Mouse (Mus musculus): ENCODE results near the gene Pts. TPM values are rescaled to one million over a fixed set of nuclear protein-coding genes. Genes with fewer than 3 reads are reported as not detected.
A peak's percentile ranks its signal among the peaks of the same experiment; 100 is the strongest.

The Pts gene
- total RNA-seq, 2 experiments from 2014 or later: 24.9 to 27.4 TPM

DNA sequence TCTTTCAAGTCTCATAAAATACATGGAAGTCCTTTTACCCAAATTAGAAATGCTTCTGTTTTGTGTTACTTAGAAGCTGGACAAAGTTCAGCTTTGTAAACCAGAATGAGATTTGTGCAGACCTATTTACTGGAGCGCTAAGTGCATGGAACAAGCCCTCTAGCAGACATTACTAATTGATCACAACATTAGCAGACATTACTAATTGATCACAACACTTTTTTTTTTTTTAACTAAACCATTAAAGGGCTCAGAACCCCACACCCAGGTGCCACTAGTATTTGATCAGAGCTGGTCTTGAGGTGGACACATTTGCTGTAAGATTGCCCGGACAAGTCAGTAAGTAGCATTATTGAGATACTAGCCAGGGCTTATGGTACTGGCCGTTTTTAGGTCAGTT, 5.3 kb upstream of the Pts start:
- DNase-seq (ENCODE audit: low spot score in 2 of 2): no peak

DNA sequence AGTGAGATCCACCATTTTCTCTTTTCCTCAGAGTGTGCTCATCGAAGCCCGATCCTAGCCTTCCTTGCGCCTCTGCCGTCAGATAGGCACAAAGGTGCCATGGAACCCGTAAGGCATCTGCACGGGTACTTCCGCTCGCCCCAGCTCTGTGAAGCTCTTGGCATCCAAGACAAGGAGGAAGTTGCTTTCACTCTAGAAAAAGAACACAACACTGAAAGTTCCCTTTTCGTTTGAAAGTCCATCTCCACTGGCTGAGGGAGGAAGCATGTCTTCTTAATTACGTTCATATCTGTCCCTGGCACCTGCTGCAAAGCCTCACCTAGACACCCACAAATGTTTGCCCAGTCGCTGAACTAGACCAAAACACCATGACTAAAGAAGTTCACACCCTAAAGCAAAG, 4.8 kb upstream of the Pts start:
- no peak for DNase-seq (ENCODE audit: low spot score in 2 of 2)

DNA sequence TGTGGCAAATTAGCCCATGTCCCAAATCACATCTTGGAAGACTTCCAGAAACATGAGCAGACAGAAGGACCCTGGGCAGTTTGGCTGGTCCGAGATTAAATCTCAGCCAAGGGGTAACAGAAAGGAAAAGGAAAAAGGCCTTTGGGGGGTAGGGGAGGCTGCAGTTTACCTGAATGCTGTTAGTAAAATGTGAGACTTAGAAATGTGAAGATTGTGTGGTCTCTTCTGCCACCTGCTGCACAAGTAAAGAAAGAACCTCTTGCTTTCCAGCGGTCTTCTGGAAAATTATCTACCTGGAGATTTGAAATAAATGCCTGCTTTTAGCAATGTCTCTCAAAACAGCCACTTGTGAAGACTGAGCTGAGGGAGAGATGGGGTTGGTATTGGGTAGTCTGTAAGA, 2.4 kb upstream of the Pts start:
- peak; percentile 22 to 35 for DNase-seq (ENCODE audit: low spot score in 2 of 2)

DNA sequence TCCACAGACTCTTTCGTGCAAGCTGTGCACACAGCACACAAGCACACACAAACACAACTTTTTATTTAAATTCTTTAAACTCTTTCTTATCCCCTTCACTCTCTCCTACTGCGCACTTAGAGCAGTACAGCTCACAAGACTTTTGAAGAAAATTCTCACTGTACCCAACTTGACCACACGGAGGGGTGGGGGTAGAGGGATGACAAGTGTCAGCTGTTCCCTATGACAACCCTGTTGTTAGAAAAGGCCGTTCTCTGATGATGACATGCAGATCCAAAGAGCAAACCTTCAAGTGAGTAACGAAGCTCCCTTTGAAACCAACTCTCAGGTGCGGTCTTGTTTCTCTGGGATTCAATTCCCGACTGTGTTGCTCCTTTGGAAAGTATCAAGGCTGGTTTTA, 664 bp downstream of the Pts start:
- no peak for DNase-seq (ENCODE audit: low spot score in 2 of 2)

DNA sequence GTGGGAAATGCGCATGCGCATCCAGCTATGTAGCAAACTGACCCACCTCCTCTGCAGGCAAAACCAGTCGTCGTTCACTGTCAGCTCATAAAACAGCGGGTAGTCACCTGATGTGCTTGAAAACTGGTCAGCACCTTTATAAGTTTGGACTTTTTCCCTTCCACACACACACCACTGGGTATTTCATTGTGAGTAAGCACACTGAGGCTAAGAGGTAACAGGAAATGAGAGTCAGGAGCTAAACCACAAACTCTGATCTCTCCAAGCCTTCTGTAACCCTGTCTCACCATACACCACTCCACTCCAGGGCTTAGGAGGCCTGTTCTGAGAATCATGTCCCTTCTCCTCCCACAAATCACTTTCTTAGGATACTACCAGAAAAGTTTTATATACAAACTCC, 2.9 kb downstream of the Pts start:
- DNase-seq (ENCODE audit: low spot score in 2 of 2): no peak

DNA sequence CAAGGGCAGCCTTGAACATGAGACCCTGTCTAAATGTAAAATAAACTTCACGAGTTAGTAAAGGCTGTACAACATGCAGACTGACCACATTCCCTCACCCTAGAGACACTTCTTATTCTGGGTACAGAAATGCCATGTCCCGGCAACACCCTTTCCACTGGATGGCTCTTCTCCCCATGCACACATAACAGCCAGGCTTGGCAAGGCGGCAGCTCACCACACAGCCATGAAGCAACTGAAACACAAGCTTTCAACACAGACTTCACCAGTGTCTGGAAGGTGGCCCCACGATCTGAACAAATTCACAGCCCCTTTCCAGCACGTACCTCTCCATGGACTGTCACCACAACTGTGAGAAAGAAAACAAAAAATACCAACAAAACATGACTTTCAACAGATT, 3.6 kb downstream of the Pts start:
- no peak for DNase-seq (ENCODE audit: low spot score in 2 of 2)

DNA sequence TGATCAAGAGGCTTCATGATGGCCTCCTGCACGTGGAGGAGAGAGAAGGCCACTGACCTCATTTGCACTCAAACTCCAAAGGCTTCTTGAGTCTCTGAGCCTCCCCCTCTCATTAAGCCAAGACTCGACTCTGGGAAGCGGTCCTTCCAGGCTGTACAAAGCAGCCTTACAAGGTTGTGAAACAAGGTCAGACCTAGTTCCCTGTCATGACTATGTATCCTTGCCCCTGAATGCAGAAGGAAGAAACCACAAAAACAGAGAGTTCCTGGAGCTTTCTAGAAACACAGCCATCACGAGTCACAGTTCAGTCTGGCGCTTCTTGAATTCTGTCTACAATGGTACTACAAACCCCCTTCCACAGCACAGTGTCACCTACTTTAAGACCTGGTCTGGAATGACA, 6.0 kb downstream of the Pts start:
- DNase-seq (ENCODE audit: low spot score in 2 of 2): no peak

DNA sequence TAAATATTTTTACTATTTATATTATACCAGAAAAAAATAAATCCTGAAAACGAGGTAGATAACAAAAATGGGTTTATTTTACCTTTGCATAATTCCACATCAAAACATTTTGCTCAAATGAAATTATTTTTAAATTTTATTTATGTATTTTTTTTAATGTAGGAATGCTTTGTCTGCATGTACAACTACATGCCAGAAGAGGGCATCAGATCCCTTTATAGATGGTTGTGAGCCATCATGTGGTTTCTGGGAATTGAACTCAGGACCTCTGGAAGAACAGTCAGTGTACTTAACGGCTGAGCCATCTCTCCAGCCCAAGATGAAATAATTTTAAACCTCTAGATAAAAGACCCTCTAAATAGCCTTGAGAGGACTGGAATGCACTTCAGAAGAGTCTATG, 7.0 kb downstream of the Pts start:
- no peak for DNase-seq (ENCODE audit: low spot score in 2 of 2)

DNA sequence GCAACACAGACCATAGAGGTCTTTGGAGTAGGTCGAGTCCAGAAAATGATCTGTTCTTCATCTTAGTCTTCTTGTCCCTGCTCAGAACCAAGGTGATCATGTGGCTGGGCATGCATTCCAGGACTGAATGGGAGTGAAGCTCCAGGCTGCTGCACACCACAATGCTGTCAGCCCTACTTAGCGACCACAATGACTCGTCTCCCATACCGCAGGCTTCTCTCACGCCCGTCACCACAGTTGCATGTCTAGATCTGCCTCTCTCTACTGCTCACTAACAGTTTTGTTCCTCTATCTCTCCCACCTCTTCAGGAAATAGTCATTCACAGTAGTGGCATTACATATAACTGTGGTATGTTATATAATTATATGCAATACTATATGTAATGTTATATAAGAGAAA, 7.8 kb downstream of the Pts start:
- no peak for DNase-seq (ENCODE audit: low spot score in 2 of 2)

DNA sequence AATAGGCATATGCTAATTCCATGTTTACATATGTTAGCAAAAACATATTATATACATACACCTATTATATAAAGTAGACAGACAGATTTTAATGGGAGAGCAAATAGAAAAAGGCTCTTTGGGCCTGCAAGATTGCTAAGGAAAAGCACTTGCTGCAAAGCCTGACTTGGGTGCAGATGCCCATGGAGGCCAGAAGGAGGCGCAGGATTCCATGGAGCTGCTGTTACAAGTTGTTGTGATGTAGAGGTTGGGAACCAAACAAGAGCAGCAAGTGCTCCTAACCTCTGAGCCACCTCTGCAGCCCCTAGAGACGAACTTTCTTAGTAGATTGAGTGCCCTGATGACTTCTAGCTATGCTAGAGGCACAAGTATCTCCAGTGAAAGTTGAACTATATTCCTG, 9.7 kb downstream of the Pts start:
- no peak for DNase-seq (ENCODE audit: low spot score in 2 of 2)

DNA sequence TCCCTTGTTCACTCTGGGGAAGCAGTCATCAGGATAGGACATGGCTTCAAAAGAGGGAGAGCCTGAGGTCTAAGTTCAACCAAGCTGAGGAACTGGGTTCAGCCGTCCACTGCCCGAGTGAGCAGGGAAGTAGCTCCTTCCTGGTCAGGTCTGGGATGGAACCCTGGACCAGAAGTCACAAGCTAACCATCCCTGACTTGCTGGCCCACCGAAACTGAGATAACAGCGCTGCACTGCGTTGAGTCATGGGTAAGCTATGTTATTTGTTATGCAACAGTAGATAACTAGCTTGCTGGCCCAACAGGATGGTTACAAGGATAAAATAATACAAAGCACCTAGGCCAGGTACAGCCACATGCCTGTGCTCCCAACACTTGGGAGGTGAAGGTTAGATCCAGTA, 13.1 kb downstream of the Pts start:
- DNase-seq (ENCODE audit: low spot score in 2 of 2): no peak

DNA sequence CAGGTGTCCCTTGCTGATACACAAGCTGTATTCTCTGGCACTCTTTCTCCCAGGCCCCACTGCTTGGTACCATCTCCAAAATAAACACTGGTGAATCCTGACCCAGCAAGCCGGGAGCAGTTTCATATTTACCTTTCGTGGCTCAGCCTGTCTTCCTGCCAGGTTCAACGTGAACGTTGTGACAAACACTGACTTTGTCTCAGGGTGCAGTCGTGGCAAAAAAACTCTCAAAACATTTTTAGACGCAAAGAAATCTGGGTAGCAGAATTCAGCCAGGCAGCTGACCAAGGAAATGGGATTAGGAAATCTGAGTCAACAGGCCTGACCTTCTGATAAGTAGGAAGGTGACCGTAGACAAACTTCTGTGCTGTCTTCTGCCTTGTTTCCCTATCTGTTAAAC, 21.0 kb downstream of the Pts start:
- DNase-seq (ENCODE audit: low spot score in 2 of 2): no peak

DNA sequence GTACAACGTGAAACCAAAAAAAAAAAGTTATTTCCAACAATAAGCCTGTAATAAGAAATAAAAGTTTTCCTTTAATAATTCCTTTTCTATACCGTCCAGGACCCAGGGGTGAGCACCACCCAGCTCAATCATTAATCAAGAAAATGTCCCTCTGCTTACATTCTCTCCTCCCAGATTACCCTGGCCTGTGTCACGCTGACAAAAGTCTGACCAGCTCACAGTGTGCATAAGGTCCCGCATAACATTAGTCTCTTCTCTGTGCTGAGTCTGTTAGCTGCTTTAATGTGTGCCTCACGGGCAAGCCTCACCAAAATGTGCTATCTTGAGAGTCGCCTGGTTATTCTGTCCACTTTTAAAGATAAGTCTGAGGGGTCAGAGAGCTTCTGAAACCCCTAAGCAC, 23.1 kb downstream of the Pts start:
- no peak for DNase-seq (ENCODE audit: low spot score in 2 of 2)

DNA sequence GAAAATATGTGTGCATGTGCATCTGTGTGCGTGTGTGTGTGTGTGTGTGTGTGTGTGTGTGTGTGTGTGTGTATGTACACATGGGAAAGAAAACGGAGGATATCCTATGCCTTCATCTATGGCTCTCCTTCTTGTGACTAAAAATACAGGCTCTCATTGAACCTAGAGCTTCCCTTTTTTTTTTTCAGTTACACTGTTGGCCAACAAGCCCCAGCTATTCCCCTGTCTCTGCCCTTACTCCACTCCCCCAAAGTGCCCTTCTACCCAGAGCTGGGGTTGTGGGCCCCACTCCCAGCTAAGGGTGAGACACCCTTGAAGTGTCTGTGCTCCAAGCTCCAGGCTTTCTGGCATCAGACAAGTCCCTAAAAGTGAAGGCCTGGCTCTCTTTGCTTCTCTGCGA, 25.6 kb downstream of the Pts start:
- no peak for DNase-seq (ENCODE audit: low spot score in 2 of 2)

DNA sequence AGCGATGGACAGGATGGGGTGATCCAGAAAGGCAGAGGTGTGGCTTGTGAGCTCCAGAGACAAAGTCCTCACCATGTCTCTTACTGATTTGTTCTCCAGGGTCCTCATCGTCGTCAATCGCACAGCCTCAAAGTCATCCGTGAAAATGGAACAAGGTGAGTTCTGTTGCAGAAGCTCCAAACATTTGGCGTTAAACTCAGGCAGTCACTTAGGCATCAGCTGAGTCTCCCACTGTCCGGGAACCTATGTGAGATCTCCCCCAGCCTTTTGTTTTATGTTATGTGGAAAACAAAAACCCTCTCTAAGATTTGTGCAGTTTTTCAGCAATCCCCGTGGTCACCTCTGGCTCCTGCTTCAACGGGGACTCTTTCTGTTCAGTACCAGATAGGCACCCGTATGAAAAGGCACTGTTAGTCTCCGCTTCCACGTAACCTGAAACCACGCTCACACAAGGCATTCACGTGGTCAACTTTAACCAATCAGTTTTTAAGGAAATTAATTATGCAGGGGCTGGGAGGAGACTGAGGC, 27.5 kb downstream of the Pts start:
- DNase-seq (ENCODE audit: low spot score in 2 of 2): no peak

DNA sequence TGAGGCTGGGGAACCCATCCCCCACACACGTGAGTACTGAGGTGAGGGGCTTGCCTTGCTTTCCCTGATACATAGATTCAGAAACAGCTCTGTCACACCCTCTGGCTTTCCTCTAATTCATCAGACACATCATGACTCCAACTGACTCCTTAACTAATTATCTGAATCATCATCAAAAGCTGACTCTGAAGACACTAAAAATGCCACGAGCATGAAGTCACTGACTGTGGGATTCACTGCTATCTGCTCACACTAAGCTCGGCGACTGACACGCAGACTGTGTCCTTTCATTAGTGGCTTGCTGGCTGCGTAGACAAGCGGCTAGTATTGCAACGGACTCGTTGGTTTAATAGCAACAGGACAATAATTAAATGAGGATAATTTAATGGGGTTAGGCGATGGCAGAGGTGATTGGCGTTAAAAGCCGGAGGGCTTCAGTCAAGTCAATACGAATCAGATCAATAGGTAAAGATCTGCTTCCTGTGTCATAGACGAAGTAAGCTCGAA, 28.0 kb downstream of the Pts start:
- no peak for DNase-seq (ENCODE audit: low spot score in 2 of 2)

DNA sequence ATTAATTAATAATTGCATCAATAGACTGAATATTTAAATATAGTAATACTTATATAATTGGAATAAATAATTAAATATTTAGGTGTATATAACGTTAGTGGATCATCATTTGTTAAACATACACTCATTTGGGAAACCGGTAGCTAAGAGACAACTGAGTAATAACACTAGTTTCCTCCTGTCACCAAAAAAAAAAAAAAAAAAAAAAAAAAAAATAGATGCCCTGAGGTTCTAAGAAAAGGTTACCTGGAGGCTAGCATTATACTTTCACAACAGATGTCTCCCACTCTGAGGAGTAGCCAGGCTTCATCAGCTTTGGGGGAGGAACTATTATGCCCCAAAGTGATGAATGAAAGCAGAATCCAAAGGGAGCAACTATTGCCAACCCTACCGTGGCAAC, 28.7 kb downstream of the Pts start:
- DNase-seq (ENCODE audit: low spot score in 2 of 2): no peak

DNA sequence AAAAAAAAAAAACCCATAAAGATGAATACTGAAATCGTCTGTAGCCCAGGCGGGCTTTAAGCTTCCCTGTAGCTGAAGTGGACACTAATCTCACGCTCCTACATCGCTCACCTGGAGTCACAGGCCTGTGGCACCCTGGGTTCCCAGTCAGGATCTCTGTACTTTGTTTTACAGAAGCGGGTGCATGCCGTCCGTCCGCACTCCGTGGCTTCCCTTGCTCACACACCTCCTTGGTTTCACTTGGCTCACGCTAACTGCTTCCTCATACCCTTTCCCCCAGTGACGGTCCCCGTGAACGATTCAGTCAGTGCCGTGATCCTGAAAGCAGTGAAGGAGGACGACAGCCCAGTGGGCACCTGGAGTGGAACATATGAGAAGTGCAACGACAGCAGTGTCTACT, 29.7 kb downstream of the Pts start:
- DNase-seq (ENCODE audit: low spot score in 2 of 2): no peak

DNA sequence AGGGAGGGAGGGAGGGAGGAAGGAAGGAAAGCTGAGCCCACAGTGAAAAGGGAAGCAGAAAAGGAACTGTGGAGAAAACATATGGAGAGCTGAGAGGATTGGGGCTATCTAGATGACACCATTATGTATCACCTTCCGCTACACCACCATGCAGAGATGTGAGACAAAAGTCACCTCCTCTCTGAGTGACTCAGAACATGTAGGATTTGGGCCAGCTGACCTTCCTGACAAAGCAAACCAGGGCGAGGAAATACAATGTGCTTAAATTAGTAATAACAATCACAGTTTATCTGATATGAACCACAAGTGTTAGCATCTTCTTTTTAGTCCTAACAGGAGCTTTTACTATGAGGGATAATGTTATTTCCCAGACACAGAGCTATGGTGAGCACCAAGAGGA, 31.0 kb downstream of the Pts start:
- no peak for DNase-seq (ENCODE audit: low spot score in 2 of 2)

DNA sequence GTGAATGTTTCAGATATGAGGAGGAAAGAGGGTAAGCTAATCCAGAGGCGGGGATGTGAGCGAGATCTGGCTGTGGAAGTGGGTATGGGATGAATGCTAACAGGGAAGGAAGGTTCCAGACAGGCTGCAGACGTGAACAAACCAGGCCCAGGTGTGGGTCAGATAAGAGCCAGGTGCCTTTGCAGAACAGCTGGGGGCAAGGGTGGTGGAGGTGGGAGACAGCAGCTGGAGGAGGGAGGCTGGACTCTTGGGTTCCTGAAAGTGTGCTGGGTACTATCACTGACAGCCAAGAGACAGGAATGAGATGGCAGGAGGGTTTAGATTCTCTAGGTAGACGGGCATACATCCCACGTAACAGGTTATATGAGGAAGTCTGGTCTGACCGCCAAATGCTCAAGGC, 31.4 kb downstream of the Pts start:
- DNase-seq (ENCODE audit: low spot score in 2 of 2): no peak

DNA sequence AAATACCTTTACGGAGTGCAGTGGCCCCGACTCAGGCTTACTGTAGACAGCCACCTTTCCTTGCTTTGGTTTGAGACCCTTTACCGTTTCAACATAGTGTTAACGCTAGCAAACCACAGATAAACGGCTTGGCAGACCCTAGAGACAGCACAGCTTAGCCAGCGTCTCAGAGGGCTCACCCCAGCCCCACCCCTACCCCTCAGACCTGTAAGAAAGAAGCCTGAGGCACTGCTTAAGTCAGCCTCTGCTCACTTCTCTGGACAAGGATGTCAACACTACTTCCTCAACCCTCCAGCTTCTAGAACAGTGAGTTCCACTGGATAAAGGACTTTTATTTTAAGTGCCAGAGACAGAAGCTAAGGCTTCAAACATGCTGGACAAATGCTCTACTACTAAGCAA, 32.0 kb downstream of the Pts start:
- no peak for DNase-seq (ENCODE audit: low spot score in 2 of 2)

DNA sequence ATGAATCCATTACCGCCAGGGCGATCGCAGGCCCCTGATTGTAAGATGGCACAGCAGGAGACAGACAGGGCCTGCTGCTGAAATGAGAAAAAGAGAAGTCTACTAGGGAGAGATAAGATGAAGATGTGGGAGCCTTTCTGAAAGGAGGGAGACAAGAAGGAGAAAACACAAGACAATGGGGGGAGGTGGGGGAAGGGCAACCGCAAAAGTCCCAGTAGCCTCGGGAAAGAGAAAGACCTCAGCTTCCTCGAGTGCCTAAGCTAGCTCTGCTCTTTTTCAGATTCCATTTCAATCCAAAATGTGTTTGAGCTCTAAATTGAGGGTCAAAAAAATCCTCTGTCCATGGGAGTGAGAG, 32.4 kb downstream of the Pts start:
- no peak for DNase-seq (ENCODE audit: low spot score in 2 of 2)

DNA sequence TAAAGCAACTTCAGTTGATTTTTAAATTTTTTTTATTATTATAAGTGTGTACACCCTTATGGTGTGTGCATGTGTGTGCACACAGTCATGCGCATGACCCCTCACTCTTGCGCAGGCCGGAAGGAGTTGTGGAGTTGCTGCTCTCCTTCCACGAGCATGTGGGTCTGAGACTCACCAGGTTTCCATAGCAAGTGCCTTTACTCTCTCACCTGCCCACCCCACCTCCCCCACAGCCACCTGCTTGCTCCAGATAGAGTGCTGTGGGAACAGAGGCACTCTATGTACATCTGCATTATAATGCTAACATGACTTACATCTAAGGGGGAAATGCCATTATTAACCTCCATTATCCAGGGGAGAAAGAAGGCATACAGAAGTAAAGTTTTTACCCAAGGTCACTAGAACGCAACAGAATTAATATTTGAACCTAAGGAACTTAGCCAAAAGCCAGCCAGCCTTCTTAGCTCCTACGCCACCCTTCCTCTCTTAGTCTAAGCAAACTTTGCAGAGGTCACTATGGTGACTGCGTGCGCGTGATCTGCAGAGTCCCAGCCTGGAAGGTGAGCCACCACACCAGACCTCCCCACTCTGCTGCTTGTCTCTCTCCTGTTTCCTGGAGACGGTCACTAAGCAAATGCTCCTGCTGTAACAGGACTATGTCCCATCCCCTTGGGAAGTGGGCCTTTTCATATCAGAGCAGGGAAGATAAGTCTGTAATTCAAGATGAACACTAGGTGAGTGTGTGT, 32.9 kb downstream of the Pts start:
- DNase-seq (ENCODE audit: low spot score in 2 of 2): no peak

DNA sequence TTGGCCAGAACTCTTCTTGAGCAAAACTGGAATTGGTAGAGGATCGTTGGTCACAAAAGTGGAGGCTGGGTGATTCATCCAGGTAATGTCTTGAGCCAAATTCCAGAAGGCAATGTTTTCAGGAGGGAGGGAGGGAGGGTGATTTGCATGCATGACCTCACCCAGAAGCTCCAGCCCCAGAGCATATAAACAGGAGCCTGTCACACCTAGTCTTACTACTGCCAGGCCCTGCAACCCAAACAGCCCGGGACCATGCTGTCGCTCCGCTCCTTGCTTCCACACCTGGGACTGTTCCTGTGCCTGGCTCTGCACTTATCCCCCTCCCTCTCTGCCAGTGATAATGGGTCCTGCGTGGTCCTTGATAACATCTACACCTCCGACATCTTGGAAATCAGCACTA, 34.2 kb downstream of the Pts start, which contains the start of gene Plet1:
Gene Plet1 (plus strand): TSS at position 215 of the 400 bp plus-strand sequence.
- DNase-seq (ENCODE audit: low spot score in 2 of 2): no peak
